9 mouse cellular contexts compared by ENCODE assay signal in genomic region chr6:34447961-34448360, GRCm38 (mm10). TPM values are rescaled to one million over a fixed set of nuclear protein-coding genes. Genes with fewer than 3 reads are reported as not detected.
A peak's percentile ranks its signal among the peaks of the same experiment; 100 is the strongest.
DNase-seq lines count a peak whose midpoint lies in the region; ATAC-seq and TF ChIP-seq lines count a peak whose summit lies in the region.
"Had no signal": no experiment of that assay in that cellular context is flagged by ENCODE, and none has a peak within 500 bp of the region (broad histone marks: within the 10 kb centered on the region; RNA-seq: fewer than 3 reads in every experiment).

No protein-coding gene starts in this region.

- no peaks in the 10 kb centered on the region for H3K4me1 ChIP-seq in G1E (ENCODE audit: insufficient read depth, low read depth, low read length)
- H3K4me1 ChIP-seq in kidney, postnatal 0 days (replicated peaks; ENCODE audit: insufficient read depth, low read length) = no peaks in the 10 kb centered on the region
- H3K4me1 ChIP-seq in liver, embryonic 13.5 days (replicated peaks) = no peaks in the 10 kb centered on the region
- H3K4me1 ChIP-seq: hindbrain, embryonic 15.5 days had no signal

- no peak overlapping the region for H3K4me3 ChIP-seq in G1E (ENCODE audit: low read depth, low read length)
- no peak overlapping the region for H3K4me3 ChIP-seq in kidney, postnatal 0 days (replicated peaks; ENCODE audit: low read depth, low read length)
- no peak overlapping the region for H3K4me3 ChIP-seq in liver, embryonic 13.5 days (replicated peaks)
- H3K4me3 ChIP-seq: hindbrain, embryonic 15.5 days had no signal

- 3% methylated on average over 2 of the region's 2 CpGs for whole genome bisulfite sequencing in kidney, postnatal 0 days
- WGBS in liver, embryonic 13.5 days (ENCODE audit: insufficient replicate concordance) = 10% methylated on average over 2 of the region's 2 CpGs

- no peak overlapping the region for H3K4me2 ChIP-seq in kidney, postnatal 0 days (ENCODE audit: low read length)
- H3K4me2 ChIP-seq in liver, embryonic 13.5 days = no peak overlapping the region
- H3K4me2 ChIP-seq: hindbrain, embryonic 15.5 days had no signal

- no peak overlapping the region for H3K9ac ChIP-seq in kidney, postnatal 0 days (ENCODE audit: low read depth, low read length)
- H3K9ac ChIP-seq in liver, embryonic 13.5 days = no peak overlapping the region
- H3K9ac ChIP-seq: hindbrain, embryonic 15.5 days had no signal

- DNase-seq in 3T3-L1 (ENCODE audit: low read depth, low spot score) = peak; percentile 96
- peak; percentile 25 for DNase-seq in G1E (ENCODE audit: low spot score)
- DNase-seq in cerebellum, adult 11-12 months = peak; percentile 28
- DNase-seq in frontal cortex, postnatal 36 days (ENCODE audit: low spot score in 2 of 2) = peak; percentile 77 to 86
- DNase-seq in kidney, postnatal 0 days (ENCODE audit: low spot score) = peak; percentile 92
- DNase-seq in liver, embryonic 13.5 days = peak; percentile 32
- peak; percentile 79 for DNase-seq in retina, postnatal 1 day
- peak; percentile 82 for DNase-seq in urinary bladder, postnatal 14 days (ENCODE audit: low spot score)

- peaks cover 32% of the 10 kb centered on the region for H3K27me3 ChIP-seq in G1E (ENCODE audit: insufficient read depth, low read length)
- H3K27me3 ChIP-seq in kidney, postnatal 0 days (ENCODE audit: insufficient read depth, low read length) = no peaks in the 10 kb centered on the region
- H3K27me3 ChIP-seq in liver, embryonic 13.5 days = peaks cover 9% of the 10 kb centered on the region
- H3K27me3 ChIP-seq: hindbrain, embryonic 15.5 days had no signal

- no peak for TF ChIP-seq CTCF in G1E (IDR thresholded peaks at IDR 0.05; ENCODE audit: low read depth, low read length)
- peak; percentile 94 for TF ChIP-seq CTCF in kidney, postnatal 0 days (IDR thresholded peaks at IDR 0.05; ENCODE audit: low read depth)

- no peaks in the 10 kb centered on the region for H3K9me3 ChIP-seq in G1E (replicated peaks)
- no peaks in the 10 kb centered on the region for H3K9me3 ChIP-seq in kidney, postnatal 0 days (replicated peaks; ENCODE audit: low read length)
- no peaks in the 10 kb centered on the region for H3K9me3 ChIP-seq in liver, embryonic 13.5 days (replicated peaks)
- H3K9me3 ChIP-seq: hindbrain, embryonic 15.5 days had no signal

- H3K27ac ChIP-seq in kidney, postnatal 0 days = no peak overlapping the region
- no peak overlapping the region for H3K27ac ChIP-seq in liver, embryonic 13.5 days
- H3K27ac ChIP-seq: hindbrain, embryonic 15.5 days had no signal

- H3K36me3 ChIP-seq in G1E (replicated peaks) = no peaks in the 10 kb centered on the region
- H3K36me3 ChIP-seq in kidney, postnatal 0 days (ENCODE audit: insufficient read depth, low read length) = no peaks in the 10 kb centered on the region
- no peaks in the 10 kb centered on the region for H3K36me3 ChIP-seq in liver, embryonic 13.5 days
- H3K36me3 ChIP-seq: hindbrain, embryonic 15.5 days had no signal

- ATAC-seq in G1E (ENCODE audit: extremely low read depth, insufficient number of reproducible peaks, low FRiP score, poor library complexity, severe bottlenecking) = no peak; the same call in 1 of the 2 replicates
- no peak for ATAC-seq in kidney, postnatal 0 days (replicated peaks; ENCODE audit: low FRiP score, low read depth)
- ATAC-seq in liver, embryonic 13.5 days (ENCODE audit: low read depth) = no peak

RNA-seq across cellular contexts. Expression of gene Bpgm, which starts 28.0 kb away (rescaled TPM):
- total RNA-seq in G1E (2014; fragmentation: Nextera tagmentation) (10.4 and 14.5 TPM in 2 replicates), G1E (2017) (26.5 and 28.6 TPM in 2 replicates)
- 1.4 and 4.9 TPM in 2 replicates for polyA plus RNA-seq in G1E (2012)
- polyA plus RNA-seq in kidney, postnatal 0 days (2015; fragmentation: Nextera tagmentation; extraction: Ambion mirVana) = 38.7 and 40.9 TPM in 2 replicates
- 136 and 141 TPM in 2 replicates for polyA plus RNA-seq in liver, embryonic 13.5 days (2015; fragmentation: Nextera tagmentation; extraction: Ambion mirVana)

RNA-seq across cellular contexts. Expression of gene Akr1b7, which starts 35.8 kb away (rescaled TPM):
- total RNA-seq in G1E (2014; fragmentation: Nextera tagmentation) = not detected in 2 replicates
- total RNA-seq in G1E (2017) = not detected in 2 replicates
- polyA plus RNA-seq in G1E (2012) = not detected in 2 replicates
- polyA plus RNA-seq in kidney, postnatal 0 days (2015; fragmentation: Nextera tagmentation; extraction: Ambion mirVana) = 32.5 and 37.4 TPM in 2 replicates
- polyA plus RNA-seq in liver, embryonic 13.5 days (2015; fragmentation: Nextera tagmentation; extraction: Ambion mirVana) = 3.0 and 3.8 TPM in 2 replicates

Comparison
In these comparisons a context has a peak if more than half of its experiments do, and no peak if none do; other contexts are left out.
1. DNase-seq: peak in every context shown above with its lines; median percentile 96 in 3T3-L1; 92 in kidney, postnatal 0 days; 82 in urinary bladder, postnatal 14 days; 82 in frontal cortex, postnatal 36 days; 79 in retina, postnatal 1 day; 32 in liver, embryonic 13.5 days; 28 in cerebellum, adult 11-12 months; 25 in G1E.